Mouse (Mus musculus): Measurements from ENCODE around the gene Hist2h2aa1. TPM values are rescaled to one million over a fixed set of nuclear protein-coding genes. Genes with fewer than 3 reads are reported as not detected.
"Not testable (repeated sequence)": the region's sequence is repeated elsewhere in the genome, so short reads cannot be mapped to it uniquely, and the experiment has no call there.

Hist2h2aa1 gene
- 14.9 and 20.9 TPM in 2 replicates for polyA plus RNA-seq (2015; fragmentation: Nextera tagmentation; extraction: Ambion mirVana)

DNA sequence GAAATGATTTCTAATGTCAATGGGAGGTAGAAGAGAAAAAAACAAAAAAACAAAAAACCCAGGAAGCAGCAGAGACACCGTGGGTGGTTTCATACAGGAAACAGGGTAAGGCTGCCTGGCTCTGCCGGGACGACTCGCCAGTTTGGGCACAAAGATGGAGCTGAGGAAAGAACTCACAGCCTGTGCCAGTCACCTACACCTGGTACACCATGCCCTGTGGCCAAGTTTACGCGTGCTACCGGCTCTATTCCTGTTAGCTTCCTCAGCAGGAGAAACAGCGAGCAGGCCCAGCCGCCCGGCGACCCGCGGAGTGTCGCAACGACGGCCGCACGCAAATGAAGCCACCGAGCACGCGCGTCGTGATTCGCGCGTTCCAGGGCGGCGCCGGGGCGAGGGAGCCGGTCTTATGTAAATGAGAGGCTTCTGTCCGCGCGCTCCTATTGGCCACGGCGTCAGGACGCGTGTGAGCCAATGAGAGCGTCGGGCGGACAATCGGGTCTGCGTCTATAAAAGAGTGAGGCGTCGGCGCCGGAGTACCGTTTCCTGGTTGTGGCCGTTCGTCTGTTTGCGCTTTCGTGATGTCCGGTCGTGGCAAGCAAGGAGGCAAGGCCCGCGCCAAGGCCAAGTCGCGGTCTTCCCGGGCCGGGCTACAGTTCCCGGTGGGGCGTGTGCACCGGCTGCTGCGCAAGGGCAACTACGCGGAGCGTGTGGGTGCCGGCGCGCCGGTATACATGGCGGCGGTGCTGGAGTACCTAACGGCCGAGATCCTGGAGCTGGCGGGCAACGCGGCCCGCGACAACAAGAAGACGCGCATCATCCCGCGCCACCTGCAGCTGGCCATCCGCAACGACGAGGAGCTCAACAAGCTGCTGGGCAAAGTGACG lies at the start of gene Hist2h2aa1:
Gene Hist2h2aa1, plus strand, starts transcription at position 495 of the 884 bp plus-strand sequence.
- not testable (repeated sequence) for H3K36me3 ChIP-seq, H3K9me3 ChIP-seq, H3K27me3 ChIP-seq
- peak within 1 kb of the TSS; percentile 98 for H3K27ac ChIP-seq
- peak within 1 kb of the TSS; percentile 76 for H3K9ac ChIP-seq
- peak within 1 kb of the TSS; percentile 51 for H3K4me3 ChIP-seq
- H3K4me2 ChIP-seq: peak within 1 kb of the TSS; percentile 62
- peak; percentile 89 for ATAC-seq (ENCODE audit: insufficient number of reproducible peaks, insufficient read depth, low FRiP score, low TSS enrichment, low read depth)
- WGBS: under 1% methylated on average over 40 of the region's 88 CpGs
- H3K4me1 ChIP-seq: peaks cover 41% of the 10 kb centered on the region

DNA sequence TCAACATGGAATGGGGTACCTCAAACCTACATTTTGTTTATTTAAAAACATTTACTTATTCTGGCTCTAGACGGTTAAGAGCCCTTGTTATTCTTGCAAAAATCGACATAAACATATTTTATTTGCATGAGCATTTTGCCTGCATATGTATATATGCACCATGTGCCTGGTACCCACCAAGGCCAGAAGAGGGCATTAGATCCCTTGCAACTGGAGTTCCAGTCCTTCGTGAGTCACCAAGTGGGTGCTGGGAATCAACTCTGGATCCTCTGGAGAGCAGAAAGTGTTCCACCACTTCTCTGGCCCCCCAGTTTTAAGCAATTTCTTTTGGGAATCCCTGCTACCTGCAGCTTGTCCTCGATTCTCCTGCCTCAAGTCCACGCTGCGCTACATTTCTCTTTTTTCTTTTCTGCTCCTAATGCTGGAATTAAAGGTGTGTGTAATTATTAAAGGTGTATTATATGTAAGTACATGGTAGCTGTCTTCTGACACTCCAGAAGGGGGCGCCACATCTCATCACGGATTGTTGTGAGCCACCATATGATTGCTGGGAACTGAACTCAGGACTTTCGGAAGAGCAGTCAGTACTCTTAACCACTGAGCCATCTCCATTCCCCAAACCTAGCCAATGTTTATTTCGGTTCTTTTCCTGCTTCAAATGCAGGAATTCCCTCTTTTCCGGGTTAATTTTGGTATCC lies 49.5 kb upstream of the Hist2h2aa1 start:
- no peak overlapping the region for H3K4me3 ChIP-seq
- H3K9ac ChIP-seq: no peak overlapping the region
- H3K4me1 ChIP-seq: peaks cover 19% of the 10 kb centered on the region
- WGBS: 90% methylated on average over 11 of the region's 11 CpGs
- H3K27ac ChIP-seq: no peak overlapping the region
- no peaks in the 10 kb centered on the region for H3K27me3 ChIP-seq
- ATAC-seq (ENCODE audit: insufficient number of reproducible peaks, insufficient read depth, low FRiP score, low TSS enrichment, low read depth): no peak
- H3K36me3 ChIP-seq: peaks cover 9% of the 10 kb centered on the region; the same call in 1 of the 2 replicates
- H3K4me2 ChIP-seq: peak overlapping the region; percentile 96; the same call in 1 of the 2 replicates
- H3K9me3 ChIP-seq: no peaks in the 10 kb centered on the region

DNA sequence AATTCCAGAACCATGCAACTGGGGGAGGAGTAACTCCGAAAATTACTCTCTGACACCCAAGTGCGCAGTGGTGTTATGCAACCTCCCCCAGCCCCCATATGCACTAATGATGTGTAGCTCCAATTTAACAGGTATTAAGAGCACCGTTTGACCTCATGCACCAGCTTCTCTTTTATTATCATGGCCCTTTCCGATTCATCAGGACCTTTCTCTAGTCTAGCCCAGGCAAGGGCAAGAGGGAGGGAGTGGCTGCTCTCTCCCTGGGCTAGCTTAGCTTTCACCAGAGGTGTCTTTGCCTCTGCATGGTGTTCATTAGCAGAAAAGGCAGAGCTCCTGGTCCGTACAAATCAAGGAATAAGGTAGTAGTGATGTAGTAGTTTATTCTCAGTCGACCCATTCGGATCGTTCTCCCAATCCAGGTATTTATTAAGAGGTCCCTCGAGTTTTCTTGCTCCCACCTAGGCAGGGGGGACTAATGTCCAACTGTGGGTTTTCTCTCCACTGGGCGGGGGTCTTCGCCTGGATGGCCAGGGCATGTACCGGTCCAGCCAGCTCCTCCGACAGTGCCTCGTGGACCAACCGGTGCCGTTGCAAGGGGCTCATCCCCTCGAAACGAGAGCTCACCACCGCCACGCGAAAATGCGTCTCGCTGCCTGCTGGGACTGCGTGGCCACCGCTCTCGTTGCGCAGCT lies 48.7 kb upstream of the Hist2h2aa1 start:
- Histone ChIP-seq H3K4me3 (peak overlapping the region; percentile 63), H3K27me3 (no peaks in the 10 kb centered on the region), H3K4me1 (peaks cover 19% of the 10 kb centered on the region), H3K27ac (peak overlapping the region; percentile 96), H3K36me3 (peaks cover 9% of the 10 kb centered on the region; the same call in 1 of the 2 replicates), H3K9me3 (no peaks in the 10 kb centered on the region), H3K4me2 (peak overlapping the region; percentile 96), H3K9ac (peak overlapping the region; percentile 88)
- 17% methylated on average over 27 of the region's 27 CpGs for WGBS
- ATAC-seq (ENCODE audit: insufficient number of reproducible peaks, insufficient read depth, low FRiP score, low TSS enrichment, low read depth): no peak; the same call in 1 of the 2 replicates

DNA sequence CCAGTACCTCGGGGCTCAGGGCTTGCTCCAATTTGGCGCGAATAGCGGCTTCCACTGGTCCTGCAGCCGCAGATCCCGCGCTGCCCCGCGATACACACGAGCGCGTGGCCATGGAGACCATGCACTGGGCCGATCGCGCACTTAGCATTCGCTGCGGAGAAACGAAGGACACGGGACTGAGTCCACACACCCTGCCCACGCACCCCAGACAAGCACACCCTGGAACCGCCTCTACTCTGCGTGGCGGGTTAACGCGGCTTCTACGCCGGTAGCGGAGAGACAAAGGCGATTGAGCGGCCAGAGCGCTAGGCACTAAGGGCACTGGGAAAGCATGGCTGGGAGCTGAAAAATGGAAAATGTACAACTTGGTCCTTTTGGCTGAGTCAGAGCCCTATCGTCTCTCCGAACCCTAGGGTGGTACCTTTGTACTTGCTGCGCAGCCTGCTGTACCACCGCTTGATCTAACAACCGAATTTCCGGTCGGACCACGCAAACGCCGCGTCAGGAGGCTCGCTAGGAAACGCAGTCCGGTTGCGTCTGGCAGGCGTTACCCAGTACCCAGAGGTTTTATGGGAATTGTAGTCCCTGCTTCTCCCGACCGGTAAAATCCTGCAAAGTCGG lies 48.1 kb upstream of the Hist2h2aa1 start:
- Histone ChIP-seq H3K4me1 (peaks cover 19% of the 10 kb centered on the region), H3K36me3 (peaks cover 9% of the 10 kb centered on the region; the same call in 1 of the 2 replicates), H3K4me2 (peak overlapping the region; percentile 96), H3K4me3 (peak overlapping the region; percentile 63), H3K27ac (peak overlapping the region; percentile 96), H3K9ac (peak overlapping the region; percentile 88), H3K9me3 (no peaks in the 10 kb centered on the region), H3K27me3 (no peaks in the 10 kb centered on the region)
- ATAC-seq (ENCODE audit: insufficient number of reproducible peaks, insufficient read depth, low FRiP score, low TSS enrichment, low read depth): peak; percentile 89
- under 1% methylated on average over 50 of the region's 50 CpGs for WGBS

DNA sequence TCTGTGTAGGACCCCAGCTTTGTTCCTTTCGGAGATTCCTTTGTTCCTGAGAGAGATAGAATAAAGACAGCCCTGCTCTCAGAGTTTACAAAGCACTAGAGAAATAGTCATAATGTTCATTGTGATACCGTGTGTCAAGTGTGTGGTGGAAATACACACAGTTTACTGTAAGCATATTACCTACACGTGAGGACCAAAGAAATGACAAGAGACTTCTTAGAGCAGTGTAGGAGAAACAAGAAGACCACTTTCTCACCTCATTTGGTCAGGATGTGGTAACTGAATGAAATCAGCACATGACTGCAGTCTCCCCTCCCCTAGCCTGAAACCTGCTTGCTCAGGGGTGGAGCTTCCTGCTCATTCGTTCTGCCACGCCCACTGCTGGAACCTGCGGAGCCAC lies 47.1 kb upstream of the Hist2h2aa1 start:
- Histone ChIP-seq H3K9me3 (no peaks in the 10 kb centered on the region), H3K9ac (peak overlapping the region; percentile 59; the same call in 1 of the 2 replicates), H3K4me2 (peak overlapping the region; percentile 96), H3K27ac (0 out of 2 replicates have a peak overlapping the region, but pooled peaks have one; percentile 57), H3K4me1 (peaks cover 16% of the 10 kb centered on the region), H3K36me3 (peaks cover 9% of the 10 kb centered on the region; the same call in 1 of the 2 replicates), H3K27me3 (no peaks in the 10 kb centered on the region), H3K4me3 (peak overlapping the region; percentile 63)
- WGBS: 3% methylated on average over 6 of the region's 6 CpGs
- ATAC-seq (ENCODE audit: insufficient number of reproducible peaks, insufficient read depth, low FRiP score, low TSS enrichment, low read depth): no peak

DNA sequence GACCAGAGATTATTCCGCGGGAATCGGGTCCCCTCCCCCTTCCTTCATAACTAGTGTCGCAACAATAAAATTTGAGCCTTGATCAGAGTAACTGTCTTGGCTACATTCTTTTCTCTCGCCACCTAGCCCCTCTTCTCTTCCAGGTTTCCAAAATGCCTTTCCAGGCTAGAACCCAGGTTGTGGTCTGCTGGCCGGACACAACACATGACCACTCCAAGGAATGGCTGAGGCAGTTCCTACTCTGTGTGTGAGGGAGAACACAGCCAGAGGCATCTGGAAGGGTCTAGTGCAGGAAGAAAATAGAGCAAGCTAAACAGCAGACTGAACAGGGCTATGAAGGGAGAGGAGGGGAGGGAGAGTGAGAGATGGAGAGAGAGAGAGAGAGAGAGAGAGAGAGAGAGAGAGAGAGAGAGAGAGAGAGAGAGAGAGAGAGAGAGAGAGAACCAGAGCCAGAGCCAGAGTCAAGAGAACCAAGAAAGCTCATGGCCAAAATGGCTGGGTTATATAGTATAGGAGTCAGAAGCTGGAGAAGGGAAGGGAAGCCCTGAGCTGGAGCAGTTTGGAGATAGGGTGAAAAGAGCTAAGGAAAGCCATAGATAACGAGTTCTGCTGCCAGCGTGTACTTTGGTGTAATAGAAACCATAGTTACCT lies 46.6 kb upstream of the Hist2h2aa1 start:
- H3K4me3 ChIP-seq; H3K9ac ChIP-seq; H3K27me3 ChIP-seq; H3K27ac ChIP-seq; H3K9me3 ChIP-seq; H3K36me3 ChIP-seq; ATAC-seq (ENCODE audit: insufficient number of reproducible peaks, insufficient read depth, low FRiP score, low TSS enrichment, low read depth): not testable (repeated sequence)
- 20% methylated on average over 8 of the region's 8 CpGs for WGBS
- H3K4me1 ChIP-seq: peaks cover 16% of the 10 kb centered on the region
- H3K4me2 ChIP-seq: peak overlapping the region; percentile 96

DNA sequence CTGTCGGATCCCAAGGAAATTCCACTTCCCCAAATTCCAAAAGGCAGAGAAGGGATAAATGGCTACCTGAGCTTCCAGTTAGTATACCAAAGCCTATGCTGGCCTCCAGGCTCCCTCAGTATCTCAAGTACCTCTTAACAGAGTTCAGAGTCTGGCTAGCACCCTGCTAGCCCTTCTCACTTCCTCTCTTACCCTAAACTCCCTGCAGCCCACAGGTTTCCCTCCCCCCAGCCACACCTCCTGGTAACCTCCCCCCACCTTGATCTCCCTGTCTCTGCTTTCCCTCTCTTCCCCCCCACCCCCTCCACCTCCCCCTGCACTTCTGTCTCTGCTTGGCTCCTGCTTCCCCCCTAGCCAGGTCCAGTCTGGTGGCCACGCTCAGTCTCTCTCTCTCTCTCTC lies 45.6 kb upstream of the Hist2h2aa1 start:
- no peak for ATAC-seq (ENCODE audit: insufficient number of reproducible peaks, insufficient read depth, low FRiP score, low TSS enrichment, low read depth)
- Histone ChIP-seq H3K4me2 (no peak overlapping the region), H3K9ac (no peak overlapping the region), H3K4me3 (no peak overlapping the region), H3K4me1 (peaks cover 16% of the 10 kb centered on the region), H3K9me3 (no peaks in the 10 kb centered on the region), H3K27ac (no peak overlapping the region), H3K27me3 (no peaks in the 10 kb centered on the region), H3K36me3 (peaks cover 6% of the 10 kb centered on the region; the same call in 1 of the 2 replicates)
- 60% methylated on average over 2 of the region's 2 CpGs for WGBS

DNA sequence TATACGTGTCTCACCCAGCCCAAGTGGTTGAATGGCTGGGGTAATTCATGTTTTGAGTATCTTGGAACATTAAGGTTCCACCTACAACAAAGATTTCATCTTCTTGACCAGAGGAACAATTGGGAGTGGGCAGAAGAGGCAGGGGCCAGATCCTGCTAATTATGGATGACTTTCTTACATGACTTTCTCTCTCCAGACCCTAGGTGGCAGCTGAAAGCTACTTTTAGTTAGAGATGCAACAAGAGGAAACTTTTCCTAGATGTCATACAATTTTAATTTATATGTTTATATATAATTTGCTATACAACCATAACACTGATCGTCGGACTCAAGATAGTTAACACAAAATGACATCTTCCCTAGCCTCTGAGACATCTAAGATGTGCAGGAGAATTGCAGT lies 37.5 kb upstream of the Hist2h2aa1 start:
- Histone ChIP-seq H3K9ac (no peak overlapping the region), H3K9me3 (no peaks in the 10 kb centered on the region), H3K4me3 (no peak overlapping the region), H3K27me3 (no peaks in the 10 kb centered on the region), H3K27ac (no peak overlapping the region), H3K4me2 (no peak overlapping the region), H3K36me3 (no peaks in the 10 kb centered on the region), H3K4me1 (no peaks in the 10 kb centered on the region)
- WGBS: 83% methylated on average over 3 of the region's 3 CpGs
- ATAC-seq (ENCODE audit: insufficient number of reproducible peaks, insufficient read depth, low FRiP score, low TSS enrichment, low read depth): no peak

DNA sequence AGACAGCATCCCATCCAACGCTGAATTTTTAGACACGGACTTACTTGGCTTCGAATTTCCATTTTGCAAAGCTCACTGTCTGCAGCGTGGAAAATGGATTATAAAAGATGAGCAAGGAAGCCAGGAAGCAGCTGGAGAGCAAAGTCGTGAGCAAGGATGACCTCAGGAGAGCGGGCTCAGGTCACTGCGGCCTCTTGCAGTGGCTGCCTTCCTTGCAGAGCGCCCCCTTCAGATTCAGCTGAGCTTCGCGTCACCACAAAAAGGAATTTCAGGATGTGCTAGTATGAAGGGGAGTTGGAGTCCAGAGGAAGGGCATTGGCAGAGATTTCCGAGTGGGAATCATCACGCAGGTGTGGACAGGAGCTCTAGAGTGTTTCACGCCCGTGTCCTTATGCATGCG lies 36.1 kb upstream of the Hist2h2aa1 start:
- H3K27ac ChIP-seq: no peak overlapping the region
- 19% methylated on average over 15 of the region's 15 CpGs for WGBS

DNA sequence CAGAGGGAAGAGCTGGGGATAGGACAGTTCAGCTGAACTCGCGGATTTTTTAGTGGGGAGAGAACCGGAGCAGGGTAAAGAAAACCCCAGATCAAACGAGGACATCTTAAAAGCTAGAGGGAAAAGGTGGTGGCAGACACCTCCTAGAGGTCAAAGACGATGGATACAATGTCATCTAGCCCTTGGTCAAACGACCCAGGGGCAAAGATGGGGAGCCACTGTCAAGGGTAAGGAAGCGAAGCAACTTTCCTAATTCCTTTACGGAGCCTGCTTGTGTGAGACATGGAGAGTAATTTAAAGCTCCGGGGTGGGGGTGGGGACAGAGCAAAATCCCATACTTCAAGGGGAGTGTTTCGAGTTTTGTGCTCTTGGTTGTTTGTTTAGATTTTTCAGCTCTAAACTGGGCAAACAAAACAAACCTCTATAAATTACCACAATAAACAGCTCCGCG lies 26.1 kb upstream of the Hist2h2aa1 start:
- H3K4me2 ChIP-seq: peak overlapping the region; percentile 86
- 0% methylated on average over 12 of the region's 12 CpGs for WGBS
- ATAC-seq (ENCODE audit: insufficient number of reproducible peaks, insufficient read depth, low FRiP score, low TSS enrichment, low read depth): no peak
- H3K4me1 ChIP-seq: peaks cover 31% of the 10 kb centered on the region
- no peaks in the 10 kb centered on the region for H3K36me3 ChIP-seq
- peak overlapping the region; percentile 62 for H3K4me3 ChIP-seq
- no peaks in the 10 kb centered on the region for H3K9me3 ChIP-seq
- no peaks in the 10 kb centered on the region for H3K27me3 ChIP-seq
- peak overlapping the region; percentile 91 for H3K9ac ChIP-seq
- peak overlapping the region; percentile 99 for H3K27ac ChIP-seq

More for the DNA sequence above, 36.1 kb upstream of the Hist2h2aa1 start:
- H3K4me3 ChIP-seq: no peak overlapping the region
- H3K4me1 ChIP-seq: no peaks in the 10 kb centered on the region
- H3K4me2 ChIP-seq: no peak overlapping the region
- no peaks in the 10 kb centered on the region for H3K27me3 ChIP-seq
- H3K36me3 ChIP-seq: no peaks in the 10 kb centered on the region
- H3K9me3 ChIP-seq: no peaks in the 10 kb centered on the region
- H3K9ac ChIP-seq: 0 out of 2 replicates have a peak overlapping the region, but pooled peaks have one; percentile 27
- no peak for ATAC-seq (ENCODE audit: insufficient number of reproducible peaks, insufficient read depth, low FRiP score, low TSS enrichment, low read depth)
